Mouse (Mus musculus) kidney, embryonic 16.5 days (tissue): Measurements from ENCODE around the gene Vrk1. TPM values are rescaled to one million over a fixed set of nuclear protein-coding genes. Genes with fewer than 3 reads are reported as not detected.

Experiments used
- ATAC-seq: fragments of 200-750 bp; cut with Nextera tagmentation; 2 replicates; pipeline ENCODE4 v1.8.0; 2017; ENCODE audit warnings: moderate TSS enrichment; ENCODE audit not compliant: low FRiP score, low TSS enrichment
- H3K27ac ChIP-seq: fragments of 300-500 bp; sonication (generic); 2 replicates; pipeline ENCODE4 v1.5.1; 2014; ENCODE audit warnings: low read length
- H3K27me3 ChIP-seq: fragments of 300-500 bp; sonication (generic); 2 replicates; pipeline ENCODE4 v1.6.1; 2014; ENCODE audit warnings: low read length, control low read depth, mixed read lengths; ENCODE audit not compliant: insufficient read depth
- H3K36me3 ChIP-seq: fragments of 300-500 bp; sonication (generic); 2 replicates; pipeline ENCODE4 v1.6.1; 2014; ENCODE audit warnings: low read length, control low read depth, mixed read lengths; ENCODE audit not compliant: insufficient read depth
- H3K4me1 ChIP-seq: fragments of 300-500 bp; sonication (generic); 2 replicates; pipeline ENCODE4 v1.6.1; 2014; ENCODE audit warnings: low read length, control low read depth, mixed read lengths; ENCODE audit not compliant: insufficient read depth
- H3K4me2 ChIP-seq: fragments of 300-500 bp; sonication (generic); replicated peaks from 2 replicates; pipeline ENCODE4 v1.6.1; 2014; ENCODE audit warnings: low read depth, low read length
- H3K4me3 ChIP-seq: fragments of 300-500 bp; sonication (generic); 2 replicates; pipeline ENCODE4 v1.5.1; 2014; ENCODE audit warnings: mild to moderate bottlenecking, low read length
- H3K9ac ChIP-seq: fragments of 300-500 bp; sonication (generic); replicated peaks from 2 replicates; pipeline ENCODE4 v1.6.1; 2014; ENCODE audit warnings: low read length
- H3K9me3 ChIP-seq: fragments of 300-500 bp; sonication (generic); 2 replicates; pipeline ENCODE4 v1.6.1; 2016; ENCODE audit warnings: low read length, control low read depth
- WGBS: fragments of 180-500 bp; shearing (Covaris S2); extraction: QIAGEN DNeasy Blood & Tissue Kit; methylation state at CpG from one replicate; pipeline ENCODE4 v1.1.7; 2014; 5-methylcytosine and 5-hydroxymethylcytosine counted together
- polyA plus RNA-seq: library from polyadenylated mRNA; unstranded; fragments of >200 nt; fragmentation: Nextera tagmentation; extraction: Ambion mirVana; gene quantifications from 2 replicates; pipeline ENCODE4 v1.2.1, GENCODE M21; 2015

Gene Vrk1
- polyA plus RNA-seq, 1 experiment from 2014 or later: 67.3 TPM

- 90% methylated on average over 8 of the region's 8 CpGs for WGBS
- H3K4me3 ChIP-seq: no peak overlapping the region
- H3K4me2 ChIP-seq: no peak overlapping the region
- H3K27me3 ChIP-seq: no peaks in the 10 kb centered on the region
- no peaks in the 10 kb centered on the region for H3K36me3 ChIP-seq
- H3K27ac ChIP-seq: no peak overlapping the region
- ATAC-seq: no peak
- H3K9me3 ChIP-seq: no peaks in the 10 kb centered on the region
- no peak overlapping the region for H3K9ac ChIP-seq
- H3K4me1 ChIP-seq: no peaks in the 10 kb centered on the region
Observed at GRCm38 (mm10) chr12:105972673-105973072, 37.4 kb upstream of the Vrk1 start.

- no peak overlapping the region for H3K4me2 ChIP-seq
- 59% methylated on average over 8 of the region's 9 CpGs for WGBS
- no peak overlapping the region for H3K27ac ChIP-seq
- ATAC-seq: no peak
- H3K36me3 ChIP-seq: no peaks in the 10 kb centered on the region
- H3K4me3 ChIP-seq: no peak overlapping the region
- no peaks in the 10 kb centered on the region for H3K9me3 ChIP-seq
- H3K4me1 ChIP-seq: no peaks in the 10 kb centered on the region
- no peak overlapping the region for H3K9ac ChIP-seq
- H3K27me3 ChIP-seq: no peaks in the 10 kb centered on the region
Observed at GRCm38 (mm10) chr12:105973691-105974090, 36.3 kb upstream of the Vrk1 start.

- Histone ChIP-seq H3K4me1 (no peaks in the 10 kb centered on the region), H3K9me3 (no peaks in the 10 kb centered on the region), H3K27ac (no peak overlapping the region), H3K9ac (no peak overlapping the region), H3K36me3 (no peaks in the 10 kb centered on the region), H3K4me3 (no peak overlapping the region), H3K27me3 (no peaks in the 10 kb centered on the region), H3K4me2 (no peak overlapping the region)
- no peak for ATAC-seq
- 33% methylated on average over 5 of the region's 5 CpGs for WGBS
Observed at GRCm38 (mm10) chr12:105974107-105974506, 35.9 kb upstream of the Vrk1 start.

GRCm38 (mm10) chr12:105981121-105981973 is 28.7 kb upstream of the Vrk1 start:
- Histone ChIP-seq H3K9me3 (peaks cover 6% of the 10 kb centered on the region; the same call in 1 of the 2 replicates), H3K36me3 (no peaks in the 10 kb centered on the region), H3K4me2 (peak overlapping the region; percentile 38), H3K4me1 (no peaks in the 10 kb centered on the region), H3K27me3 (no peaks in the 10 kb centered on the region), H3K9ac (0 out of 2 replicates have a peak overlapping the region, but pooled peaks have one; percentile 31), H3K4me3 (peak overlapping the region; percentile 11; the same call in 1 of the 2 replicates), H3K27ac (no peak overlapping the region)
- WGBS: 27% methylated on average over 13 of the region's 16 CpGs
- peak; percentile 73; the same call in 1 of the 2 replicates for ATAC-seq

- Histone ChIP-seq H3K9me3 (peaks cover 6% of the 10 kb centered on the region; the same call in 1 of the 2 replicates), H3K27me3 (no peaks in the 10 kb centered on the region), H3K36me3 (no peaks in the 10 kb centered on the region), H3K9ac (no peak overlapping the region), H3K4me3 (no peak overlapping the region), H3K4me2 (no peak overlapping the region), H3K4me1 (no peaks in the 10 kb centered on the region), H3K27ac (no peak overlapping the region)
- WGBS: 87% methylated on average over 6 of the region's 7 CpGs
- no peak for ATAC-seq
Observed at GRCm38 (mm10) chr12:105981974-105982305, 28.1 kb upstream of the Vrk1 start.

- ATAC-seq: no peak
- Histone ChIP-seq H3K4me3 (no peak overlapping the region), H3K9me3 (peaks cover 6% of the 10 kb centered on the region; the same call in 1 of the 2 replicates), H3K27ac (no peak overlapping the region), H3K27me3 (no peaks in the 10 kb centered on the region), H3K9ac (no peak overlapping the region), H3K4me2 (no peak overlapping the region), H3K36me3 (no peaks in the 10 kb centered on the region), H3K4me1 (no peaks in the 10 kb centered on the region)
- 77% methylated on average over 6 of the region's 6 CpGs for WGBS
Observed at GRCm38 (mm10) chr12:105982598-105982997, 27.4 kb upstream of the Vrk1 start.

GRCm38 (mm10) chr12:105983499-105983898 is 26.5 kb upstream of the Vrk1 start:
- peaks cover 6% of the 10 kb centered on the region; the same call in 1 of the 2 replicates for H3K9me3 ChIP-seq
- no peaks in the 10 kb centered on the region for H3K36me3 ChIP-seq
- no peak for ATAC-seq
- WGBS: 94% methylated on average over 9 of the region's 9 CpGs
- no peak overlapping the region for H3K4me3 ChIP-seq
- no peaks in the 10 kb centered on the region for H3K27me3 ChIP-seq
- H3K4me1 ChIP-seq: no peaks in the 10 kb centered on the region
- H3K4me2 ChIP-seq: no peak overlapping the region
- H3K9ac ChIP-seq: no peak overlapping the region
- H3K27ac ChIP-seq: no peak overlapping the region

GRCm38 (mm10) chr12:105988434-105988833 is 21.6 kb upstream of the Vrk1 start:
- Histone ChIP-seq H3K27me3 (no peaks in the 10 kb centered on the region), H3K9ac (no peak overlapping the region), H3K4me3 (no peak overlapping the region), H3K36me3 (no peaks in the 10 kb centered on the region), H3K4me2 (no peak overlapping the region), H3K9me3 (peaks cover 5% of the 10 kb centered on the region; the same call in 1 of the 2 replicates), H3K27ac (no peak overlapping the region), H3K4me1 (no peaks in the 10 kb centered on the region)
- 90% methylated on average over 4 of the region's 4 CpGs for WGBS
- ATAC-seq: no peak

- no peak overlapping the region for H3K27ac ChIP-seq
- H3K9me3 ChIP-seq: no peaks in the 10 kb centered on the region
- no peaks in the 10 kb centered on the region for H3K4me1 ChIP-seq
- ATAC-seq: no peak
- no peaks in the 10 kb centered on the region for H3K27me3 ChIP-seq
- H3K9ac ChIP-seq: no peak overlapping the region
- no peak overlapping the region for H3K4me2 ChIP-seq
- no peaks in the 10 kb centered on the region for H3K36me3 ChIP-seq
- WGBS: 86% methylated on average over 5 of the region's 5 CpGs
- H3K4me3 ChIP-seq: no peak overlapping the region
Observed at GRCm38 (mm10) chr12:105992756-105993155, 17.3 kb upstream of the Vrk1 start.

GRCm38 (mm10) chr12:105993356-105993755 is 16.7 kb upstream of the Vrk1 start:
- no peaks in the 10 kb centered on the region for H3K4me1 ChIP-seq
- H3K9me3 ChIP-seq: no peaks in the 10 kb centered on the region
- H3K36me3 ChIP-seq: no peaks in the 10 kb centered on the region
- ATAC-seq: no peak
- WGBS: 59% methylated on average over 7 of the region's 7 CpGs
- H3K27ac ChIP-seq: no peak overlapping the region
- no peak overlapping the region for H3K9ac ChIP-seq
- no peaks in the 10 kb centered on the region for H3K27me3 ChIP-seq
- no peak overlapping the region for H3K4me3 ChIP-seq
- no peak overlapping the region for H3K4me2 ChIP-seq
